Mouse (Mus musculus) heart, embryonic 15.5 days (tissue): Measurements from ENCODE around the gene Dpf2. TPM values are rescaled to one million over a fixed set of nuclear protein-coding genes. Genes with fewer than 3 reads are reported as not detected.

ENCODE experiments used
- ATAC-seq: fragments of 200-750 bp; cut with Nextera tagmentation; replicated peaks from 2 replicates; pipeline ENCODE4 v1.8.0; 2017; ENCODE audit warnings: low read depth, moderate TSS enrichment; ENCODE audit not compliant: insufficient number of reproducible peaks, insufficient read depth, low FRiP score
- H3K27ac ChIP-seq: fragments of 300-500 bp; sonication (generic); 2 replicates; pipeline ENCODE4 v1.5.1; 2015; ENCODE audit warnings: mild to moderate bottlenecking, inconsistent platforms
- H3K27me3 ChIP-seq: fragments of 300-500 bp; sonication (generic); 2 replicates; pipeline ENCODE4 v1.6.1; 2015; ENCODE audit warnings: inconsistent platforms
- H3K36me3 ChIP-seq: fragments of 300-500 bp; sonication (generic); 2 replicates; pipeline ENCODE4 v1.6.1; 2015; ENCODE audit warnings: mild to moderate bottlenecking, inconsistent platforms
- H3K4me1 ChIP-seq: fragments of 300-500 bp; sonication (generic); replicated peaks from 2 replicates; pipeline ENCODE4 v1.6.1; 2015; ENCODE audit warnings: inconsistent platforms
- H3K4me2 ChIP-seq: fragments of 300-500 bp; sonication (generic); 2 replicates; pipeline ENCODE4 v1.6.1; 2015; ENCODE audit warnings: inconsistent platforms, mild to moderate bottlenecking, moderate library complexity
- H3K4me3 ChIP-seq: fragments of 300-500 bp; sonication (generic); 2 replicates; pipeline ENCODE4 v1.5.1; 2015; ENCODE audit warnings: mild to moderate bottlenecking, inconsistent platforms
- H3K9ac ChIP-seq: fragments of 300-500 bp; sonication (generic); 2 replicates; pipeline ENCODE4 v1.6.1; 2015; ENCODE audit warnings: mild to moderate bottlenecking, inconsistent platforms
- H3K9me3 ChIP-seq: fragments of 300-500 bp; sonication (generic); replicated peaks from 2 replicates; pipeline ENCODE4 v1.6.1; 2016; ENCODE audit warnings: inconsistent platforms
- WGBS: fragments of 180-500 bp; shearing (Covaris S2); methylation state at CpG from one replicate; pipeline ENCODE4 v1.1.7; 2015; ENCODE audit warnings: mixed read lengths; 5-methylcytosine and 5-hydroxymethylcytosine counted together
- polyA plus RNA-seq: library from polyadenylated mRNA; unstranded; fragments of >200 nt; fragmentation: Nextera tagmentation; extraction: Ambion mirVana; gene quantifications from 2 replicates; pipeline ENCODE4 v1.2.1, GENCODE M21; 2015

Gene Dpf2
- polyA plus RNA-seq = 81.9 and 106 TPM in 2 replicates

GRCm38 (mm10) chr19:5913007-5913719 is at the start of gene Dpf2:
TSS of gene Dpf2 (minus strand) at chr19:5913010.
- ATAC-seq = no peak

GRCm38 (mm10) chr19:5957371-5957770 is 44.6 kb upstream of the Dpf2 start:
- 88% methylated on average over 5 of the region's 5 CpGs for WGBS
- Histone ChIP-seq H3K4me1 (peaks cover 42% of the 10 kb centered on the region), H3K36me3 (peaks cover 18% of the 10 kb centered on the region; the same call in 1 of the 2 replicates)

More at GRCm38 (mm10) chr19:5913007-5913719, at the start of gene Dpf2:
- H3K36me3 ChIP-seq = peaks cover 31% of the 10 kb centered on the region
- 16% methylated on average over 13 of the region's 13 CpGs for WGBS
- no peaks in the 10 kb centered on the region for H3K27me3 ChIP-seq
- H3K27ac ChIP-seq = peak within 1 kb of the TSS; percentile 89
- no peaks in the 10 kb centered on the region for H3K9me3 ChIP-seq
- peak within 1 kb of the TSS; percentile 89 for H3K4me3 ChIP-seq
- peak within 1 kb of the TSS; percentile 95 for H3K9ac ChIP-seq
- peaks cover 28% of the 10 kb centered on the region for H3K4me1 ChIP-seq
- H3K4me2 ChIP-seq = peak within 1 kb of the TSS; percentile 77

GRCm38 (mm10) chr19:5956685-5957084 is 43.9 kb upstream of the Dpf2 start:
- H3K9ac ChIP-seq = no peak overlapping the region
- peaks cover 18% of the 10 kb centered on the region; the same call in 1 of the 2 replicates for H3K36me3 ChIP-seq
- WGBS = 18% methylated on average over 3 of the region's 3 CpGs
- no peak; the same call in 1 of the 2 replicates for ATAC-seq
- no peaks in the 10 kb centered on the region for H3K27me3 ChIP-seq
- no peak overlapping the region for H3K4me3 ChIP-seq
- no peaks in the 10 kb centered on the region for H3K9me3 ChIP-seq
- peak overlapping the region; percentile 46; the same call in 1 of the 2 replicates for H3K4me2 ChIP-seq
- H3K27ac ChIP-seq = peak overlapping the region; percentile 77
- peaks cover 46% of the 10 kb centered on the region for H3K4me1 ChIP-seq

More at GRCm38 (mm10) chr19:5957371-5957770, 44.6 kb upstream of the Dpf2 start:
- Histone ChIP-seq H3K27me3 (no peaks in the 10 kb centered on the region), H3K9ac (no peak overlapping the region), H3K9me3 (no peaks in the 10 kb centered on the region), H3K27ac (no peak overlapping the region), H3K4me3 (no peak overlapping the region), H3K4me2 (no peak overlapping the region)
- no peak for ATAC-seq

GRCm38 (mm10) chr19:5955704-5956670 is 43.2 kb upstream of the Dpf2 start:
- Histone ChIP-seq H3K4me3 (peak overlapping the region; percentile 19), H3K4me2 (peak overlapping the region; percentile 46), H3K36me3 (peaks cover 14% of the 10 kb centered on the region; the same call in 1 of the 2 replicates), H3K27me3 (no peaks in the 10 kb centered on the region), H3K4me1 (peaks cover 47% of the 10 kb centered on the region), H3K9ac (no peak overlapping the region), H3K9me3 (no peaks in the 10 kb centered on the region), H3K27ac (peak overlapping the region; percentile 77)
- 53% methylated on average over 28 of the region's 28 CpGs for WGBS
- peak; percentile 9; the same call in 1 of the 2 replicates for ATAC-seq

GRCm38 (mm10) chr19:5954936-5955335 is 42.1 kb upstream of the Dpf2 start:
- peak overlapping the region; percentile 77 for H3K27ac ChIP-seq
- H3K9me3 ChIP-seq = no peaks in the 10 kb centered on the region
- no peaks in the 10 kb centered on the region for H3K27me3 ChIP-seq
- WGBS = 84% methylated on average over 10 of the region's 10 CpGs
- no peak overlapping the region for H3K4me2 ChIP-seq
- H3K4me1 ChIP-seq = peaks cover 47% of the 10 kb centered on the region
- no peak overlapping the region for H3K9ac ChIP-seq
- no peak overlapping the region for H3K4me3 ChIP-seq
- ATAC-seq = no peak
- peaks cover 25% of the 10 kb centered on the region for H3K36me3 ChIP-seq

GRCm38 (mm10) chr19:5954031-5954710 is 41.4 kb upstream of the Dpf2 start:
- Histone ChIP-seq H3K4me3 (no peak overlapping the region), H3K4me2 (no peak overlapping the region), H3K9me3 (no peaks in the 10 kb centered on the region), H3K9ac (no peak overlapping the region), H3K27ac (peak overlapping the region; percentile 77; the same call in 1 of the 2 replicates), H3K36me3 (peaks cover 22% of the 10 kb centered on the region), H3K4me1 (peaks cover 47% of the 10 kb centered on the region), H3K27me3 (no peaks in the 10 kb centered on the region)
- WGBS = 72% methylated on average over 22 of the region's 22 CpGs
- ATAC-seq = no peak

GRCm38 (mm10) chr19:5953201-5953770 is 40.5 kb upstream of the Dpf2 start:
- Histone ChIP-seq H3K9me3 (no peaks in the 10 kb centered on the region), H3K4me1 (peaks cover 47% of the 10 kb centered on the region), H3K4me3 (no peak overlapping the region), H3K36me3 (peaks cover 18% of the 10 kb centered on the region), H3K27ac (peak overlapping the region; percentile 89), H3K9ac (no peak overlapping the region), H3K4me2 (no peak overlapping the region), H3K27me3 (no peaks in the 10 kb centered on the region)
- WGBS = 68% methylated on average over 19 of the region's 19 CpGs
- no peak for ATAC-seq

GRCm38 (mm10) chr19:5952071-5952691 is 39.4 kb upstream of the Dpf2 start:
- Histone ChIP-seq H3K4me1 (peaks cover 47% of the 10 kb centered on the region), H3K9me3 (no peaks in the 10 kb centered on the region), H3K4me2 (peak overlapping the region; percentile 44), H3K27ac (peak overlapping the region; percentile 89), H3K36me3 (peaks cover 18% of the 10 kb centered on the region), H3K4me3 (peak overlapping the region; percentile 18), H3K27me3 (no peaks in the 10 kb centered on the region), H3K9ac (peak overlapping the region; percentile 17; the same call in 1 of the 2 replicates)
- WGBS = 36% methylated on average over 13 of the region's 13 CpGs
- peak; percentile 65 for ATAC-seq

- ATAC-seq = no peak
- Histone ChIP-seq H3K9me3 (no peaks in the 10 kb centered on the region), H3K4me2 (peak overlapping the region; percentile 44), H3K4me3 (peak overlapping the region; percentile 18), H3K36me3 (peaks cover 18% of the 10 kb centered on the region), H3K27me3 (no peaks in the 10 kb centered on the region), H3K9ac (0 out of 2 replicates have a peak overlapping the region, but pooled peaks have one; percentile 5), H3K4me1 (peaks cover 49% of the 10 kb centered on the region), H3K27ac (peak overlapping the region; percentile 89)
- WGBS = 66% methylated on average over 16 of the region's 16 CpGs
Observed at GRCm38 (mm10) chr19:5951631-5952030, 38.8 kb upstream of the Dpf2 start.

- 90% methylated on average over 11 of the region's 11 CpGs for WGBS
- ATAC-seq = no peak
- H3K4me1 ChIP-seq = peaks cover 52% of the 10 kb centered on the region
Observed at GRCm38 (mm10) chr19:5950218-5950617, 37.4 kb upstream of the Dpf2 start.

More at GRCm38 (mm10) chr19:5950218-5950617, 37.4 kb upstream of the Dpf2 start:
- Histone ChIP-seq H3K27me3 (no peaks in the 10 kb centered on the region), H3K27ac (no peak overlapping the region), H3K4me3 (no peak overlapping the region), H3K36me3 (peaks cover 18% of the 10 kb centered on the region), H3K9me3 (no peaks in the 10 kb centered on the region), H3K4me2 (no peak overlapping the region), H3K9ac (no peak overlapping the region)
